Mouse (Mus musculus) embryonic fibroblast, embryonic 13.5 days (primary cell): Measurements from ENCODE around the gene Drc3.

Source experiments
- CTCF ChIP-seq: IDR thresholded peaks from 2 replicates; pipeline ENCODE4 v1.5.1; 2011; ENCODE audit warnings: mild to moderate bottlenecking, control low read depth, low read length, moderate library complexity, borderline replicate concordance; ENCODE audit not compliant: insufficient read depth
- POLR2A ChIP-seq: IDR thresholded peaks from 2 replicates; pipeline ENCODE4 v1.6.1; 2011; ENCODE audit warnings: low read depth, mild to moderate bottlenecking, control low read depth, low read length, moderate library complexity

DNA sequence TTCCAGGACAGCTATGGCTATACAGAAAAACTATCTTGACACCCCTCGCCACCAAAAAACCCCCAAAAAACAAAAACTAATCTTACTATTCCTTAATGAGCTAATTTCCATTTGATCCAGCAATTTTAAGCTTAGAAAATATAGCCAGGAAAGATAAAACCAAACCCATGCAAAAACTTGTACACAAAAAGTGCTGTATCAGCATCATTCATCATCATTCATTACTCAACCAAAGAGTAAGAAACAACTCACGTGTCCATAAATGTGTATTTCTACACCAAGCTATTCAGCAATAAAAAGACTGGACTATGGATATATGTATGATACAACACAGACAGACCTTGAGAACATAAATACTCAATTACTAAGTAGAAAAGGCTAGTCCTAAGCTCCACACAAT is 59.8 kb downstream of the Drc3 start:
- TF ChIP-seq CTCF (no peak), POLR2A (no peak)
